Mouse (Mus musculus) kidney, adult 9 months (tissue): ENCODE data around the gene Ints13.
A peak's percentile ranks its signal among the peaks of the same experiment; 100 is the strongest.
"Not testable (repeated sequence)": the region's sequence is repeated elsewhere in the genome, so short reads cannot be mapped to it uniquely, and the experiment has no call there.

Experiments used
- DNase-seq: peaks from one replicate; pipeline ENCODE4 v3.0.0; 2022

Gene Ints13

DNA sequence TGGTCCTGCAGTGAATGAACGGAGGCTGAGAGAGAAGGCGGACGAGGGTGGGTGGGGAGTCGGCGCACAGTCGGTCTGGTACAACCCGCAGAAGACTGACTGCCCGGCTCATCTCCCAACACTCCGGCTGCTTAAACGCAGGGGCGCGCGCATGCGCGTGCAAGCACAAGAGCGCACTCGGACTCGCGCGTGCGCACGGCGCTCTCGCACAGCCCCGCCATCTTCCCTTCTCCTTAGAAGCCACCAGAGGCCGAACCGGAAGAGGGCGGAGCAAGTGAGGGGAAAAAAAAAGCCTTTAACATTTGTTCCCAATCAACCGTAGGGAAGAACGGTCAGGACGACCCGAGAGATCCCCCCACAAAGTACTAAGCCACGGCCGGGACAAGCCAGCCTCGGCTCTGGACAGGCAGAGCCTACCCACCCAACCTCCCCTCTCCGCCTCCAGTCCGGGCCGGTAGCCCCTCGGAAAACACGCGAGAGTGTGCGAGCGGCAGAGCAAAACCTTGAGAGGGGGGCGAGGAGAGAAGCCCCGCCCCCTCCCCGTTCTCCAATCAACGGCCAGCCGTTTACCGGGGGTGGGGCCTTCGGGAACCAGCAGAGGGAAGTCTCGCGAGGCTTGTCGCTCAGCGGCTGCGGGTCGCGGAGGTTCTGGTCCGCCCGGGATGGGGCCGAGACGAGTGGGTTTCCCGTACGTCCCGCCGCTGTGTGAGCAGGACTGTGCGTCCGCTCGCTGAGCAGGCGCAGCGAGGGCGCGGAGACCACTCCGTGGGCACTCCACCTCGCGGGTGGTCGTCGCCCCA lies at the start of gene Ints13:
TSS of gene Ints13 (minus strand) at position 526 of the 800 bp plus-strand sequence.
- peak; percentile 97 for DNase-seq

GRCm38 (mm10) chr6:146616670-146617069 lies 39.0 kb upstream of the Ints13 start:
- no peak for DNase-seq

DNA sequence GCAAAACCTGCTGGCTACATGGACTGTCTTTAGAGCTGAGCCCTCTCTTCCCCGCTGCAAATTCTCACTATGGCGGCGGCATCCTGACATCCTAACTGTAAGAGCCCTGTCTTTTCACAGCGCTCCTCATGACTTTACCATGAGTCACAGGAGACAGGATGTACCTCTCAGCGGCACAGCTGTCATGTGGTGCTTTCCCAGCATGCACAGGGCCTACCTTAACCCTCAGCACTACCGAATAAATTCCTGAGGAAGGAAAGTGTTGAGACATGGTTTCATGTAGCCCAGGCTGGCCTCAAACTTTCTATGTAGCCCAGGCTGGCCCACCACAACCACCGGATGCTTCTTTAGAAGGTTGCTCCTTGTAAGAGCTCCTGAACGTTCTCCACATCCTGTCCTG lies 38.3 kb upstream of the Ints13 start:
- no peak for DNase-seq

- no peak for DNase-seq
Observed at GRCm38 (mm10) chr6:146614541-146614940, 36.9 kb upstream of the Ints13 start.

GRCm38 (mm10) chr6:146613907-146614306 lies 36.3 kb upstream of the Ints13 start:
- no peak for DNase-seq

- no peak for DNase-seq
Observed at GRCm38 (mm10) chr6:146612736-146613135, 35.1 kb upstream of the Ints13 start.

DNA sequence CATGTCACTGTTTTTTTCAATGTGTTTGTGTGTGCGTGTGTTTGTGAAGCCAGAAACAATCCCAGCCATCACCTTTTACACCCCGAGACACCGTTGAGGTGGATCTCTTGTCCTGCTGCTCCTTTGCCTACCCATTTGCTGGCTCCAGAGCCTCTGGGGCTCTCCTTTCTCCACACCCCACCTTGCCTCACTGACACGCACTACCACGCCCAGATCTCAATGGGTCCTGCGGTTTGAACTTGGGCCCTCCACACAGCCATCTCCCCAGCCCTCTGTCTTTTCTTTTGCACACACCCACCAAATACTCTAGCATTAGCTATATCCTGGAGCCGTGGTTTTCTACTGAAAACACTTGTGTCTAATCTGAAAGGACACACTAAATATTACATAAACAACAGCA lies 34.3 kb upstream of the Ints13 start:
- no peak for DNase-seq

DNA sequence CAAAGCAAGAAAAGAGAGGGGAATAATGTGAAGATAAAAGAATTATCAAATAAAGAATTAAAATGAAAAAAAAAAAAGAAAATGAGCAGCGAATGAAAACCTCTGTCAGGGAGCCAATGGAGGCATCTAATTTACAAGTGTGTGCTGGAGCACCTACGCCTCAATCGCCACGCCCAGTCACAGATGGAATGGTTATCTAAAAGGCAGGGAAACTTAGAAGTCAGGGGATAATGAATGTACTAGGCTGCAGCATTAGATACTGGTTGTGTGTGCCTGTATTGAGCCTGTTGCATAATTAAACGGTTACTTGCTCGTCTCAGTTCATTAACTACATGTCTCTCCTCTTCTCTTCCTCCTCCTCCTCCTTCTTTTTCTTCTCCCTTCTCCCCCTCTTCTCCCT lies 33.8 kb upstream of the Ints13 start:
- DNase-seq = no peak

DNA sequence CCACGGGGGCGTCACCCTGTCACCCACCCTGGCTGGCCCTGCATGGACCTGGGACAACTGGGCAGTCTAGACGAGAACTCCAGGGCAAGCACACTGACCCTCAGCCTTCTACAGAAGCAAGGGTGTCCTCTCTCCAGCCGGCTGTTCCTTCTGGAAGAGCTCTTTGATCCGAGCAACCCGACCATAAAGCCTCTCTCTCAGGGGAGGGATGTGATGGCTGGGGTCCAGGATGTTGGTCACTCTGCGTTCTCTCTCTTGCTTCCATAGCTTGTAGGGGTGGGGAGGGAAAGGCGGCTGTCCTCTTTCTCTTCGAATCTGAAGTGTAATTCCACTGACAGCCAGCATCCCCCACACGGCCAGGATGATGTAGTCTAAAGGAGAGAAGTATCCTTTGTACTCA lies 26.0 kb upstream of the Ints13 start:
- no peak for DNase-seq

- no peak for DNase-seq
Observed at GRCm38 (mm10) chr6:146602601-146603000, 25.0 kb upstream of the Ints13 start.

DNA sequence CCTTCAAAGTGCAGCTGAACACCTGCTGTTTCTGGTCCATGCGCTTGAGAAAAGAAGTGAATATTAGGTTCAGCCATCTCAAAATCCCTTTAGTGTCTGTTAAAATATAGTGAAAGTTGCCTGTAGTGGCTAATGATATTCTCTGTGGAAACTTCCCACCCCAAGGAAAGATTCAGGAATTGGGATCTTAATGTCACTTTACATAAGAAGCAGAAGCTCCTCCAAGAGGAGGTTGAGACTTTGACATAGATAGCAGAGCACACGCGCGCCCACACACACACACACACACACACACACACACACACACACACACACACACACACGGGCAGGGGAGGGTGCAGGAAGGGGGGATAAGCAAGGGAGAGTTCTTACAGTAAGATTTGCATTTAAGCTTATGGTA lies 7.5 kb upstream of the Ints13 start:
- no peak for DNase-seq

DNA sequence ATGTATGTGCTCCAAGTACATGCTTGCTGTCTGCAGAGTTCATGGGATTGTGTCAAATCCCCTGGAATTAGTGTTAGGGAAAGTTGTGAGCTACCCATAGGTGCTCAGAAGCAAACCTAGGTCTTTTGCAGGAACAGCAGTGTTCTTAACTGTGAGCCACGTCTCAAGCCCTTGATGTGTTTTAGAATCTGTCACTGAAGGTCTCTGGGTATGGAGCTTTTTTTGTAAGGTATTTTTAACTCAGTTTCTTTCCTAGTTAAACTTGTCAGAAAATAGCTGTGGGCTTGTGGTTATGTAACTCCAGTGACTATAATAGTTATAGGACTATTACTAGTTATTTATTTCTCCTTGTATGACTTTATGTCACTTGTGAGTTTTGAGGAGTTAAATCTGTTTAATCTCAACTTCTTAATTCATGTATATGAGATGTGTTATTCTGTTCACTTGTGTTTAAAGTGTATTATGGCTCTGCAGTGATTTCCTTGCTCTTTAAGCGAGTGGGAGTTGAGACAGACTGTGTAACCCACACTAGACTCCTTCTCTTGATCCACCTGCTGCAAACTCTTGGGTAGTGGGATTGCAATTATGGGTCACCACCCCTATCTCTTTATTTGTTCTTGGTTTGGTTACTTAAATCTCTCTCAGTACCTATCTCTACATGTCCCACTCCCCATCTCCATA lies 5.9 kb upstream of the Ints13 start:
- DNase-seq = no peak

- DNase-seq = no peak
Observed at GRCm38 (mm10) chr6:146580381-146580926, 2.8 kb upstream of the Ints13 start.

GRCm38 (mm10) chr6:146578586-146578985 lies 951 bp upstream of the Ints13 start:
- DNase-seq = peak; percentile 25

DNA sequence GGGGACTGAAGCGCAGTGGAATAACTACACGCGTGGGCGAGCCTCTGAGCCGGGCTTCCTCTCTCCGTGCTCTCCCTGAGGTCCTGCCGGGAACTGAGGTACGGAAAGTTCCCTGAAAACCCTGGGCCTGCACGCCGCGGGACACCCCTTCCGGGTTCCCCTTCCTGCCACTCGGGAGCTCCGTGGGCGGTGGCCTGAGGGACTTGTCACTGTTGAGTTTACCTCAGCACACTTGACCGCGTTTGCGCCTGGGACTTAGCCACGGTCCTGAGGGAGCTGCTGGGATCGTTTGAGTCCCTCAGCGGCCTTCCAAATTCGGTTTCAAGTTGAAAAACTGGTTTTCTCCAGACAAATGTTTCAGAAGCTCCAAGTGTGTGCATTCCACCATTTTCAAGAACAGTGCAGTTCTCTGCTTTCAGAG lies 486 bp upstream of the Ints13 start:
- DNase-seq = peak; percentile 80

- DNase-seq = no peak
Observed at GRCm38 (mm10) chr6:146576903-146577302, 732 bp downstream of the Ints13 start, which contains the start of gene Fgfr1op2. TSS of gene Fgfr1op2 (plus strand) at chr6:146577203.

DNA sequence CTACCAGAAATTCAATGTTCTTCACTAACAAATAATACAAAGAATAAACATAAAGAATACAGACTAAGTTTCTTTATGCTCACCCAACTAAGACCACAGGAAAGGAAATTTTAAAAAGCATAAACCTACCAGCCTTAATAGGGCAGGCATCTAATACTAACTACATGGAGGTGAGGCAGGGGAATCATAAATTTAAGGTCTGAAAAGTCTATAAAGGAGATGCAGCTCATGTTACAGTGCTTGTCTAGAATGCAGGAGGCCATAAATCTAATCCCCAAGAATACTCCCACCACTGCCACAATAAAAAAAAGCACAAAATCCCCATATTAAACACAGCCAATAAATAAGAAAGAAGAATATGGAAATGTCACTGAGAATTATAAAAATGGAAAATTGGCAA lies 5.6 kb downstream of the Ints13 start:
- DNase-seq = no peak

- not testable (repeated sequence) for DNase-seq
Observed at GRCm38 (mm10) chr6:146562461-146562860, 15.2 kb downstream of the Ints13 start.

DNA sequence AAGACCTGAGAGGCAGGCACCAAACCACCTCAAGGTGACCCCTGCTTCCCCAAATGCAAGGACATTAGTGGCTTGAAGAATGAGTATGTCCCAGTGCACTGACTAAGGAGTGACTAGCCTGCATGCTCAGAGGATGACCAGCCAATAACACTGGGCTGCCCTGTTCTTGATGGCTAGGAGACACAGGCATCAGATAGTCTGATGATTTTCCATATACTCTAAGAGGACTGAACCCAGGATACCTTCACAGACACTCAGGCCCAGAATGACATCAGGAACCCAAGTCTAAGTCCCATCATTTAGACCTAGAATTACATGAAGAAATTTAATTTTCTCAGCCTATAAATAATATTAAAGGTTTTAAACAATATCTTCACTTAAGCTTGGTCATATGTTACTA lies 26.3 kb downstream of the Ints13 start:
- no peak for DNase-seq

DNA sequence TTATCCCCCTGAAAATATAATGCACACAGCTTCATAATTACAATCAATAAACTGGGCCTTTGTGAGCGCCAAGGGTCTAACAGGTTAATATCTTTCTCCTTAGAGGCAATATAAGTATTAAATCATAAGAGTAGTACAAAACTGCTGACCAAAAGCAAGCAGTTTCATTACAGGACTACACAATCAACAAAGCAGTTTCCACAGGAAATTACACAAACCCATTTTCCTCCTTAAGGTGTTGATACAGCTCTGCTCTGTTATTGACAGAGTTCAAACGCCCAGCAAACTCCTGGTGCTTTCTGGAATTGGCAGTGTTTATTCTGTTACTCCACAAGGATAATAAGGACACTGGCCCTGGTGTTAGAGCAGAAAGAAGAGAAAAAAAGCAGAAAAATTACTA lies 27.2 kb downstream of the Ints13 start:
- no peak for DNase-seq

DNA sequence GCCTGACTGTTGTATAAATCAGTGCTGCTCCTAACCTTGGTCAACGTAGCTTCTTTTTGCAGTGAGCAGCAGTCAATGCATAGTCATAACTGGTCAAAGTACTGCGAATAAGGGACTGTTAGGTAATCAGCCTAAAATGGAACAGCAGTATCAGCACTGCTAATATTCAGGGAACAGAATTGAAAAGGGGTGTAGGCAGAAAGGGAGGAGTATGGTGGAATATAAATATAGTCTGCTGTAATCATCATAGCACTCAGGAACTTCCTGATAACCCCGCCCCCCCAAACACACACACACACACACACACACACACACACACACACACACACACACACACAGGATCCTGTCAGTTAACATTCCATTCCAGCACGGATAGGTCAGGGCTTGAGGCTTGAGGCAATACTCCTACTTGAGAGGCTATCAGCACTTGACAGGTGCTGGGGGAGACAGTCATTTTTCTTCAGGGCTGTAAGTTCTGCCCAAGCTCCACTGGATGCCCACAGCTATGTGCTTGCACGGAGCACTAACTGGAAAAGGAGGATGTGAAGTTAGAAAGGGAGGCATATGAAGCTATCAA lies 32.3 kb downstream of the Ints13 start:
- no peak for DNase-seq

GRCm38 (mm10) chr6:146544622-146545021 lies 33.0 kb downstream of the Ints13 start:
- no peak for DNase-seq

- DNase-seq = no peak
Observed at GRCm38 (mm10) chr6:146540386-146540785, 37.2 kb downstream of the Ints13 start.

DNA sequence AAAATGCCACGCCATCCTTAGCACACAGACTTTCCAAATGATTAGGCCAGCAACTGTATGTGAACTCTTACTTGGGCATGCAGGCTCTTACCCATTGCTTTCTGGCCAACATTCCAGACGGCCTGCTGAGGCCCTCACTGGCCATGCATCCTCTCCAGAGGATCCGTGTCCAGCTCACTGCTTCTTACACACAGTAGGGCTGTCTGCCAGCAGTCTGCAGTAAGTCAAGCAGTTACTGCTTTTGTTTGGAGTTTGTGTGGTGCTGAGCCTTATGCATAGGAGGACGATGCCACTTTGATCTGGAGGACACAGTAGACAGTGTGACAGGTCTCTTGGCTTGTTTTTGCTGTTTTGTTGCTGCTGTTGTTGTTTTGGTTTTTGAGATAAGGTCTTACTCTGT lies 39.0 kb downstream of the Ints13 start:
- no peak for DNase-seq
